Mouse (Mus musculus) stomach, postnatal 0 days (tissue): ENCODE measurements around the gene Med27.

Experiments
- CTCF ChIP-seq: IDR thresholded peaks from 2 replicates; pipeline ENCODE4 v1.5.1; 2016; ENCODE audit warnings: antibody characterized with exemption, low read depth, mild to moderate bottlenecking, moderate library complexity
- EP300 ChIP-seq: optimal IDR thresholded peaks from 2 replicates; pipeline ENCODE3; 2016; ENCODE audit warnings: antibody characterized with exemption

- no peak for TF ChIP-seq CTCF
- TF ChIP-seq EP300 = no peak
Measured at GRCm38 (mm10) chr2:29318596-29318995, 28.0 kb upstream of the Med27 start.
